Comparison of ENCODE assay signal across 12 mouse cellular contexts in genomic region chr4:34386338-34386967, GRCm38 (mm10).
DNase-seq lines count a peak whose midpoint lies in the region; ATAC-seq and TF ChIP-seq lines count a peak whose summit lies in the region.
"Had no signal": no experiment of that assay in that cellular context is flagged by ENCODE, and none has a peak within 500 bp of the region (broad histone marks: within the 10 kb centered on the region; RNA-seq: fewer than 3 reads in every experiment).

No protein-coding gene starts in this region.

- no peak for TF ChIP-seq POLR2A in CH12.LX (IDR thresholded peaks at IDR 0.05; ENCODE audit: low read depth, low read length)

- no peak overlapping the region for H3K27ac ChIP-seq in hindbrain, embryonic 16.5 days (ENCODE audit: low read depth, low read length)
- H3K27ac ChIP-seq in hindbrain, embryonic 14.5 days, result no peak overlapping the region
- H3K27ac ChIP-seq in CH12.LX (ENCODE audit: insufficient read depth, low read depth), result no peak overlapping the region
- peak overlapping the region; percentile 37; the same call in 1 of the 2 replicates for H3K27ac ChIP-seq in brown adipose tissue, adult 24 weeks (replicated peaks; ENCODE audit: low read depth, low read length)
- peak overlapping the region; percentile 31; the same call in 1 of the 2 replicates for H3K27ac ChIP-seq in midbrain, embryonic 15.5 days
- H3K27ac ChIP-seq: layer of hippocampus, adult 2 months; limb, embryonic 13.5 days had no signal

- dilution Hi-C loops in CH12.LX (cut with MboI; ENCODE audit: extremely low pct_ligation_motif_present, extremely low pct_unique_long_range_greater_than_20kb, low sequenced_read_pairs), result no loop called here

- no peak for TF ChIP-seq EP300 in CH12.LX (IDR thresholded peaks at IDR 0.05; ENCODE audit: low read length)

- peaks cover 3% of the 10 kb centered on the region; the same call in 1 of the 2 replicates for H3K4me1 ChIP-seq in hindbrain, embryonic 16.5 days (ENCODE audit: control insufficient read depth, insufficient read depth, low read depth, low read length)
- 0 out of 2 replicates have a peak, but pooled peaks cover 3% of the 10 kb centered on the region for H3K4me1 ChIP-seq in hindbrain, embryonic 14.5 days (replicated peaks; ENCODE audit: control insufficient read depth, insufficient read depth, low read length)
- peaks cover 0 to 22% of the 10 kb centered on the region in 2 experiments; a peak in 2 of 4 replicates for H3K4me1 ChIP-seq in CH12.LX (ENCODE audit: control insufficient read depth in 1 of 2, insufficient read depth in 2 of 2)
- peaks cover 2% of the 10 kb centered on the region; the same call in 1 of the 2 replicates for H3K4me1 ChIP-seq in brown adipose tissue, adult 24 weeks (ENCODE audit: control insufficient read depth, insufficient read depth, insufficient read length, low read length)
- 0 out of 2 replicates have a peak, but pooled peaks cover 6% of the 10 kb centered on the region for H3K4me1 ChIP-seq in midbrain, embryonic 15.5 days
- H3K4me1 ChIP-seq: limb, embryonic 13.5 days had no signal

- no peaks in the 10 kb centered on the region for H3K27me3 ChIP-seq in hindbrain, embryonic 16.5 days (replicated peaks; ENCODE audit: control insufficient read depth, insufficient read depth, low read length)
- H3K27me3 ChIP-seq in hindbrain, embryonic 14.5 days (ENCODE audit: control insufficient read depth, insufficient read depth, low read length), result no peaks in the 10 kb centered on the region
- H3K27me3 ChIP-seq in CH12.LX (replicated peaks), result no peaks in the 10 kb centered on the region
- H3K27me3 ChIP-seq in midbrain, embryonic 15.5 days (replicated peaks), result no peaks in the 10 kb centered on the region
- H3K27me3 ChIP-seq: limb, embryonic 13.5 days had no signal

- 56% methylated on average over 5 of the region's 5 CpGs for WGBS in hindbrain, embryonic 16.5 days
- WGBS in hindbrain, embryonic 14.5 days, result 56% methylated on average over 5 of the region's 5 CpGs
- 56% methylated on average over 5 of the region's 5 CpGs for WGBS in midbrain, embryonic 15.5 days

- no peak overlapping the region for H3K4me3 ChIP-seq in hindbrain, embryonic 16.5 days (ENCODE audit: low read length)
- H3K4me3 ChIP-seq in hindbrain, embryonic 14.5 days (replicated peaks; ENCODE audit: low read length), result no peak overlapping the region
- H3K4me3 ChIP-seq in CH12.LX (replicated peaks in 1 of 3; ENCODE audit: low read depth in 2 of 3, low read length in 2 of 3, poor library complexity in 1 of 3), result no peak overlapping the region
- no peak overlapping the region for H3K4me3 ChIP-seq in brown adipose tissue, adult 24 weeks (ENCODE audit: insufficient read depth, low read depth, low read length)
- H3K4me3 ChIP-seq in midbrain, embryonic 15.5 days, result no peak overlapping the region
- H3K4me3 ChIP-seq: layer of hippocampus, adult 2 months; limb, embryonic 13.5 days had no signal

- DNase-seq in hindbrain, embryonic 14.5 days (ENCODE audit: low spot score), result no peak
- DNase-seq in CH12.LX (ENCODE audit: extremely low read depth), result peak; percentile 29
- no peak for DNase-seq in adrenal gland, adult 18-20 months (ENCODE audit: low spot score in 2 of 2)
- no peak for DNase-seq in kidney, adult 9 months
- DNase-seq: cerebellum, adult 2 months; heart, postnatal 10 days; retina, postnatal 1 day had no signal

- peak; percentile 77 for ATAC-seq in hindbrain, embryonic 16.5 days
- ATAC-seq in hindbrain, embryonic 14.5 days (ENCODE audit: low FRiP score), result no peak
- peak; percentile 81 for ATAC-seq in midbrain, embryonic 15.5 days (replicated peaks)

- no peak for TF ChIP-seq RAD21 in CH12.LX (IDR thresholded peaks at IDR 0.05; ENCODE audit: low read depth, low read length)

- H3K9ac ChIP-seq in hindbrain, embryonic 16.5 days (ENCODE audit: low read depth, low read length), result no peak overlapping the region
- no peak overlapping the region for H3K9ac ChIP-seq in hindbrain, embryonic 14.5 days
- H3K9ac ChIP-seq in CH12.LX (ENCODE audit: insufficient read depth, low read depth), result no peak overlapping the region
- no peak overlapping the region for H3K9ac ChIP-seq in midbrain, embryonic 15.5 days
- H3K9ac ChIP-seq: limb, embryonic 13.5 days had no signal

- H3K79me2 ChIP-seq in CH12.LX (replicated peaks; ENCODE audit: control insufficient read depth, extremely low read depth, insufficient read depth, poor library complexity, severe bottlenecking), result no peaks in the 10 kb centered on the region

- no peaks in the 10 kb centered on the region for H3K36me3 ChIP-seq in hindbrain, embryonic 16.5 days (ENCODE audit: control insufficient read depth, insufficient read depth, low read length)
- no peaks in the 10 kb centered on the region for H3K36me3 ChIP-seq in hindbrain, embryonic 14.5 days (replicated peaks; ENCODE audit: control insufficient read depth, insufficient read depth)
- no peaks in the 10 kb centered on the region for H3K36me3 ChIP-seq in CH12.LX (replicated peaks in 1 of 2; ENCODE audit: control insufficient read depth in 1 of 2, insufficient read depth in 1 of 2, low read length in 1 of 2)
- no peaks in the 10 kb centered on the region for H3K36me3 ChIP-seq in midbrain, embryonic 15.5 days (replicated peaks)
- H3K36me3 ChIP-seq: limb, embryonic 13.5 days had no signal

- H3K4me2 ChIP-seq in hindbrain, embryonic 16.5 days (ENCODE audit: low read length), result no peak overlapping the region
- no peak overlapping the region for H3K4me2 ChIP-seq in hindbrain, embryonic 14.5 days (replicated peaks)
- 0 out of 2 replicates have a peak overlapping the region, but pooled peaks have one; percentile 6 for H3K4me2 ChIP-seq in CH12.LX (ENCODE audit: insufficient read depth, low read depth, poor library complexity, severe bottlenecking)
- H3K4me2 ChIP-seq in midbrain, embryonic 15.5 days, result no peak overlapping the region
- H3K4me2 ChIP-seq: limb, embryonic 13.5 days had no signal

- TF ChIP-seq CTCF in CH12.LX (conservative IDR thresholded peaks at IDR 0.05 in 1 of 2, IDR thresholded peaks at IDR 0.05 in 1 of 2; ENCODE audit: low read depth in 2 of 2, low read length in 2 of 2), result no peak

- in situ Hi-C loops in CH12.LX (cut with MboI; ENCODE audit: low pct_ligation_motif_present, low pct_unique_long_range_greater_than_20kb, low sequenced_read_pairs), result no loop called here

- no peaks in the 10 kb centered on the region for H3K9me3 ChIP-seq in hindbrain, embryonic 16.5 days (ENCODE audit: control insufficient read depth, low read length)
- H3K9me3 ChIP-seq in hindbrain, embryonic 14.5 days (ENCODE audit: control insufficient read depth, low read length), result 0 out of 2 replicates have a peak, but pooled peaks cover under 1% of the 10 kb centered on the region
- H3K9me3 ChIP-seq in CH12.LX (replicated peaks; ENCODE audit: low read length), result no peaks in the 10 kb centered on the region
- no peaks in the 10 kb centered on the region for H3K9me3 ChIP-seq in midbrain, embryonic 15.5 days

TF ChIP-seq in CH12.LX, 34 proteins besides CTCF, POLR2A, EP300 and RAD21:
- TF ChIP-seq ZKSCAN1 (IDR thresholded peaks at IDR 0.05; ENCODE audit: borderline replicate concordance, low read depth, low read length) (no peak), POLR2AphosphoS2 (IDR thresholded peaks at IDR 0.05; ENCODE audit: low read depth, low read length) (no peak), ZNF384 (IDR thresholded peaks at IDR 0.05; ENCODE audit: low read depth, low read length) (no peak), USF1 (IDR thresholded peaks at IDR 0.05; ENCODE audit: low read depth, low read length) (no peak), JUN (IDR thresholded peaks at IDR 0.05; ENCODE audit: insufficient read depth, low read depth, low read length) (no peak), GABPA (IDR thresholded peaks at IDR 0.05; ENCODE audit: insufficient replicate concordance, low read depth, low read length) (no peak), CHD1 (IDR thresholded peaks at IDR 0.05; ENCODE audit: low read depth, low read length) (no peak), ZC3H11A (IDR thresholded peaks at IDR 0.05; ENCODE audit: low read depth, low read length) (no peak), NRF1 (IDR thresholded peaks at IDR 0.05; ENCODE audit: low read depth, low read length) (no peak), MAFK (IDR thresholded peaks at IDR 0.05; ENCODE audit: insufficient replicate concordance, low read length) (no peak), IRF4 (IDR thresholded peaks at IDR 0.05; ENCODE audit: low read depth, low read length) (no peak), MXI1 (IDR thresholded peaks at IDR 0.05; ENCODE audit: low read depth, low read length) (no peak), MEF2A (IDR thresholded peaks at IDR 0.05; ENCODE audit: borderline replicate concordance, low read depth, low read length) (no peak), ZMIZ1 (IDR thresholded peaks at IDR 0.05; ENCODE audit: low read depth, low read length) (no peak), PAX5 (IDR thresholded peaks at IDR 0.05; ENCODE audit: low read length) (no peak), MAX (IDR thresholded peaks at IDR 0.05; ENCODE audit: low read length) (no peak), UBTF (IDR thresholded peaks at IDR 0.05; ENCODE audit: low read depth, low read length) (no peak), SMC3 (IDR thresholded peaks at IDR 0.05; ENCODE audit: low read depth, low read length) (no peak), CHD2 (IDR thresholded peaks at IDR 0.05; ENCODE audit: low read length) (no peak)
TF ChIP-seq in CH12.LX: peak in this region for 0.

Comparison
In these comparisons a context has a peak if more than half of its experiments do, and no peak if none do; other contexts are left out.
1. H3K27ac ChIP-seq: peak in brown adipose tissue, adult 24 weeks (single experiment) and midbrain, embryonic 15.5 days (single experiment); none in hindbrain, embryonic 16.5 days (single experiment), hindbrain, embryonic 14.5 days (single experiment) and CH12.LX (single experiment).